Mouse (Mus musculus) lung, postnatal 0 days (tissue): ENCODE measurements around the gene Mdm4.

Experiments used
- CTCF ChIP-seq: IDR thresholded peaks from 2 replicates; pipeline ENCODE4 v1.5.1; 2016; ENCODE audit warnings: antibody characterized with exemption, mild to moderate bottlenecking
- EP300 ChIP-seq: IDR thresholded peaks from 2 replicates; pipeline ENCODE4 v1.6.1; 2016; ENCODE audit warnings: antibody characterized with exemption, mild to moderate bottlenecking, control low read depth

DNA sequence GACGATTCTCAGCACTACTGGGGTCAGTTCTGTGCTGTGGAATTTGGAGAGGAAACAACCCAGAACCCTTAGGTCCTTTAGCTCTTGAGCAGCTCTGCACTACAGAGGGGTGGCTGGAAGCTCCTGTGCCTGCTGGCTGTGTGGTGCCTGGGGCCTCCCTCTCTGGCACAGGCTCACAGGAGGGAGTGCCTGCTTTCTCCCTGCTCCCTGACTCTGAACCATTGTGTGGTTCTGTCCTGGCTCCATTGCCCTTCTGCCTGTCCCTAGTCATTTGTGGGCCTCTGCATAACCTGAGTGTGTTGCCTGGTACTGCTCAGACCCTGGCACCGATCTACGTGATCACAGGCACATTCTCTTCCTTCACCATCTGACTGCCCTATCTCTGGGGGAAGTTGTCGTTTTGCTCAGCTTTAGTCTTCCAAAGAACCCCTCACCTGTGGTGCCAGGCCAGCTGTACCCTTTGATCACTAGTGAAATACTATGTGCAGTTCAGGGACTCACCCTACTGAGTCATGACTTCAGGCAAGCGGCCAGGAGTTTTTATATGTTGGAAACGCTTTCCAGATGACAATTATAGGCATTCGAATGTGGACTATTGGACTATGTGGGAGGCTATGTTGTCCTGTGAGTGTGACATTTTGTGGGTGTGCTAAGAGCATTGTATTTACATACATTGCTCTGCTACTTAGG is 27.1 kb upstream of the Mdm4 start:
- no peak for TF ChIP-seq CTCF
- TF ChIP-seq EP300: no peak
